Mouse (Mus musculus): Measurements from ENCODE around the gene Hacl1.

GRCm38 (mm10) chr14:31594693-31595092 lies 46.4 kb downstream of the Hacl1 start:
- TF ChIP-seq POLR2A (IDR thresholded peaks at IDR 0.05; ENCODE audit: insufficient read depth, low read length): no peak
- TF ChIP-seq CTCF (IDR thresholded peaks at IDR 0.05; ENCODE audit: low read depth, low read length): no peak
- no peak for TF ChIP-seq EP300 (IDR thresholded peaks at IDR 0.05; ENCODE audit: insufficient read depth, low read depth, low read length)

Measured in ES-Bruce4 (cell line).